Mouse (Mus musculus) bone marrow, adult 2 months (tissue): ENCODE measurements around the gene Cox20.

Experiments used
- CTCF ChIP-seq: fragments of 200-500 bp; IDR thresholded peaks from 2 replicates; pipeline ENCODE4 v1.5.1; 2011; ENCODE audit warnings: low read length, control low read depth; ENCODE audit not compliant: control insufficient read depth, insufficient read depth
- POLR2A ChIP-seq: fragments of 200-500 bp; IDR thresholded peaks from 2 replicates; pipeline ENCODE4 v1.6.1; 2011; ENCODE audit warnings: low read depth, mild to moderate bottlenecking, control low read depth, low read length, borderline replicate concordance; ENCODE audit not compliant: control insufficient read depth

DNA sequence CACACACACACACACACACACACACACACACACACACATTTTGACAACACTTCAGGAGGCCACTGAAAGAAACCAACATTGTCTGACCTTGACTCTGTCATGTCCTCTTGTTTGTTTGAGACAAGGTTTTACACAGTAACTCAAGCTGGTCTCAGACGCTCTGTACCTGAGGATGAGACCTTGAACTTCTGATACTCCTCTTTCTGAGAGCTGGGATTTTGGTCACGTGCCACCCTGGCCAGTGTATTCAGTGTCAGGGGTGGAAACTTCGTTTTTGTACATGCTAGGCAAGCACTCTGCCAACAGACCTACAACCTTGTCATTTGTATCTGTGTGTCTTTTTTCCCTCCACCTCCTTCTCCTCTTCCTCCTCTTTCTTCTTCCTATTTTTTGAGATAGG is 35.6 kb downstream of the Cox20 start:
- TF ChIP-seq POLR2A = no peak
- no peak for TF ChIP-seq CTCF
